Mouse (Mus musculus) monocyte, adult 2 months (primary cell): ENCODE data around the gene Fshr.

Experiments used
- DNase-seq, 2 experiments: peaks; one replicate each; pipeline ENCODE4 v3.0.0; 2022; ENCODE audit warnings: low spot score in 2 of 2, low read depth in 1 of 2

The Fshr gene

GRCm38 (mm10) chr17:89036049-89036448 is 164.4 kb downstream of the Fshr start:
- DNase-seq, result no peak

GRCm38 (mm10) chr17:89034627-89035026 is 165.8 kb downstream of the Fshr start:
- no peak for DNase-seq

GRCm38 (mm10) chr17:89032981-89033380 is 167.5 kb downstream of the Fshr start:
- DNase-seq, result no peak

- DNase-seq, result no peak
These were observed 181.0 kb downstream of the Fshr start for GRCm38 (mm10) chr17:89019518-89019917.

GRCm38 (mm10) chr17:89017002-89017401 is 183.5 kb downstream of the Fshr start:
- DNase-seq, result no peak

GRCm38 (mm10) chr17:89013691-89014090 is 186.8 kb downstream of the Fshr start:
- DNase-seq, result no peak

GRCm38 (mm10) chr17:89009117-89009516 is 191.4 kb downstream of the Fshr start:
- DNase-seq, result no peak

- DNase-seq, result no peak
These were observed 191.8 kb downstream of the Fshr start for GRCm38 (mm10) chr17:89008680-89009079.

- no peak for DNase-seq
These were observed 194.5 kb downstream of the Fshr start for GRCm38 (mm10) chr17:89005959-89006358.

- no peak for DNase-seq
These were observed 200.6 kb downstream of the Fshr start for GRCm38 (mm10) chr17:88999907-89000306.

GRCm38 (mm10) chr17:88998243-88998642 is 202.2 kb downstream of the Fshr start:
- DNase-seq, result no peak

- DNase-seq, result no peak
These were observed 209.2 kb downstream of the Fshr start for GRCm38 (mm10) chr17:88991238-88991637.

- no peak for DNase-seq
These were observed 219.6 kb downstream of the Fshr start for GRCm38 (mm10) chr17:88980708-88981355.

- no peak for DNase-seq
These were observed 225.9 kb downstream of the Fshr start for GRCm38 (mm10) chr17:88974538-88974937.

GRCm38 (mm10) chr17:88966028-88966427 is 234.4 kb downstream of the Fshr start:
- no peak for DNase-seq

- DNase-seq, result no peak
These were observed 246.5 kb downstream of the Fshr start for GRCm38 (mm10) chr17:88954011-88954410.

- no peak for DNase-seq
These were observed 262.3 kb downstream of the Fshr start for GRCm38 (mm10) chr17:88938153-88938681.

GRCm38 (mm10) chr17:88937341-88938152 is 262.9 kb downstream of the Fshr start:
- DNase-seq, result no peak

GRCm38 (mm10) chr17:88936941-88937340 is 263.5 kb downstream of the Fshr start:
- DNase-seq, result no peak
